Mouse (Mus musculus) Patski (cell line): ENCODE results near the gene Tm4sf5. TPM values are rescaled to one million over a fixed set of nuclear protein-coding genes. Genes with fewer than 3 reads are reported as not detected.

ENCODE experiments used
- ATAC-seq: fragments of 100-300 bp; one replicate; pipeline ENCODE4 v1.8.0; 2021
- CTCF ChIA-PET: fragments of 350-600 bp; sonication (Branson Sonifier 250); formaldehyde crosslinking; loops from one replicate; lab custom pipeline; 2022; ENCODE audit warnings: inconsistent platforms; lab: Charles Lee
- POLR2A ChIA-PET: fragments of 350-600 bp; sonication (Branson Sonifier 250); formaldehyde crosslinking; loops from one replicate; lab custom pipeline; 2022; ENCODE audit warnings: antibody characterized with exemption, inconsistent platforms; lab: Charles Lee
- DNase-seq: peaks from one replicate; pipeline ENCODE4 v3.0.0-alpha.2; 2011; ENCODE audit warnings: low read depth, low spot score
- H3K27me3 ChIP-seq: fragments of 371-371 bp; one replicate; pipeline ENCODE4 v1.5.1; 2021
- CTCF ChIP-seq: fragments of 100-300 bp; IDR thresholded peaks from one replicate; pipeline ENCODE4 v1.5.1; 2021
- in situ Hi-C: fragments of 300-500 bp; cut with MboI; formaldehyde crosslinking; loops from 3 replicates; pipeline ENCODE4 v1.11.1; 2018; ENCODE audit warnings: low pct_unique_long_range_greater_than_20kb, mixed read lengths
- polyA plus RNA-seq: library from polyadenylated mRNA; unstranded; gene quantifications from one replicate; pipeline ENCODE4 v1.2.3, GENCODE M21; 2021

The Tm4sf5 gene
- polyA plus RNA-seq, 1 experiment from 2014 or later = 0.41 TPM

DNA sequence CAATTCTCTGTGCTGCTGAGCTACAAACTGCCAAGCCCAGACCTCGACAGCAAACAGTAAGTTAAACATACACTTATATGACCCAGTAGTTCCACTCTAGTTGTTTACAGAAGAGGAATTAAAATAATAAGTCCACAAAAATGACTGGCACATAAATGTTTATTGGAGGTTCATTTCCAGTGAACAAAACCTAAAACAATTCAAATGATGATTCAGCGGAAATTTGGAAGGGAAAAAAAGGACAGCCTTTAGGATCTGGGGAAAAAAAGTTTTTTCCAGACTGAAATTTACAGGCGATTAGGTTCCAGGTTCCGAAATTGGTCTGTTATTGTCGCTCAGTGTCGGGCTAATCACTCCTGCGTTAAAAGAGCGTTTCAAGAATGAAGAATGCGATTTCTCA is 34.4 kb downstream of the Tm4sf5 start:
- ATAC-seq (no peak), DNase-seq (no peak)
- ChIA-PET CTCF (no interaction called here), POLR2A (interaction anchor here (1.4 kb wide), 1 partner anchor 11 kb away, joined by 4 read pairs; no protein-coding TSS in a partner anchor)
- TF ChIP-seq CTCF = no peak
- H3K27me3 ChIP-seq = no peaks in the 10 kb centered on the region
- in situ Hi-C loops = no loop called here

GRCm38 (mm10) chr11:70539877-70540587 is 35.0 kb downstream of the Tm4sf5 start, which contains the start of gene Pld2:
Gene Pld2 (plus strand): TSS chr11:70540064.
- CTCF ChIA-PET = interaction anchor here (0.9 to 1.6 kb wide), 2 partner anchors 22 to 26 kb away, joined by 3 to 4 read pairs; no protein-coding TSS in a partner anchor

GRCm38 (mm10) chr11:70540928-70541327 is 35.9 kb downstream of the Tm4sf5 start:
- POLR2A ChIA-PET = no interaction called here
- TF ChIP-seq CTCF = no peak
- no peak for DNase-seq
- no peak for ATAC-seq
- no peaks in the 10 kb centered on the region for H3K27me3 ChIP-seq
- in situ Hi-C loops = loop anchor here (5.0 kb wide), 1 partner anchor 56 kb away; no protein-coding TSS in a partner anchor
- CTCF ChIA-PET = interaction anchor here (1.6 kb wide), 1 partner anchor 21 kb away, joined by 4 read pairs; no protein-coding TSS in a partner anchor

More at GRCm38 (mm10) chr11:70539877-70540587, 35.0 kb downstream of the Tm4sf5 start, which contains the start of gene Pld2:
- in situ Hi-C loops = loop anchor here (5.0 kb wide), 1 partner anchor 57 kb away; no protein-coding TSS in a partner anchor
- POLR2A ChIA-PET = no interaction called here
- H3K27me3 ChIP-seq = no peaks in the 10 kb centered on the region
- peak; percentile 69 for ATAC-seq
- peak; percentile 92 for TF ChIP-seq CTCF
- no peak for DNase-seq

DNA sequence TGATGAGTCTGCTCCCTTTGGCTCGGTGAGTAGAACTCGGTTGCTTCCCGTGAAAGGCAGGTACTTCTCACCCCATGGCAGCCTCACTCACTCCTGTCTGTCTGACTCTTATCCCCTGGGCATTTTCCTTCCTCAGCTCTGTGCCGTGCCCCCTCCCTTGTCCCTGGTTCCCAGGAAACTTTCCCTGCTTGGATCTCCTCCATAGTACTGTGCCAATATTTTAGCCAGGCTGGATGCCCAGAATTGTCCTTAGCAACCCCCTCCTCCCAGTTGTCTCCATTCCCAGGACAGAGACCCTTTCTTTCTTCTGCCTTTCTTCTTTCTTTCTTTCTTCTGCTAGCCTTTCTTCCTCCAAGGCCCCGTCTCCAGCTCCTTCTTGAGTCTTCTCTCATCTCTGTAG is 36.4 kb downstream of the Tm4sf5 start:
- ATAC-seq = no peak
- ChIA-PET CTCF (interaction anchor here (1.6 kb wide), 1 partner anchor 20 kb away, joined by 4 read pairs; no protein-coding TSS in a partner anchor), POLR2A (no interaction called here)
- no peak for DNase-seq
- TF ChIP-seq CTCF = no peak
- in situ Hi-C loops = loop anchor here (5.0 kb wide), 1 partner anchor 56 kb away; no protein-coding TSS in a partner anchor
- no peaks in the 10 kb centered on the region for H3K27me3 ChIP-seq

DNA sequence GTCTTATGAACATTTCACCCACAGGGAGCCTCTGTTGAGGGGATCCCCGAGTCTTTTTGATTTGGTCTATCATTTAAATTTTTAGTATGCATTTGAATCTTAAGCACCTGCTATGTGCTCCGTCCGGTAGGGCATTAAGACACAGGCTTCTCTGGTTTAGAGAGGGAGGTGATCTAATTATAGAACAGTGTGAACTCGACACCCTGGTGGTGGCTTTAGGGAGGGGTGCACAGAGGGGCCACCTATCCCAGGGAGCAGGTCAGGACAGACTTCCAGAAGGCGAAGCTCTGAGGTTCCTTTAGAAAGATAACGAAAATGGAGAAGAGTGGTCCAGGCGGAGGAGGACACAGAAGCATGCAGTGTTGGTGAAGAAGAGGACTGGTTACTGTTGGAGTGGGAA is 39.5 kb downstream of the Tm4sf5 start:
- ATAC-seq (no peak), DNase-seq (no peak)
- H3K27me3 ChIP-seq = no peaks in the 10 kb centered on the region
- ChIA-PET CTCF (no interaction called here), POLR2A (no interaction called here)
- in situ Hi-C loops = loop anchor here (5.0 kb wide), 1 partner anchor 53 kb away; no protein-coding TSS in a partner anchor
- TF ChIP-seq CTCF = no peak

DNA sequence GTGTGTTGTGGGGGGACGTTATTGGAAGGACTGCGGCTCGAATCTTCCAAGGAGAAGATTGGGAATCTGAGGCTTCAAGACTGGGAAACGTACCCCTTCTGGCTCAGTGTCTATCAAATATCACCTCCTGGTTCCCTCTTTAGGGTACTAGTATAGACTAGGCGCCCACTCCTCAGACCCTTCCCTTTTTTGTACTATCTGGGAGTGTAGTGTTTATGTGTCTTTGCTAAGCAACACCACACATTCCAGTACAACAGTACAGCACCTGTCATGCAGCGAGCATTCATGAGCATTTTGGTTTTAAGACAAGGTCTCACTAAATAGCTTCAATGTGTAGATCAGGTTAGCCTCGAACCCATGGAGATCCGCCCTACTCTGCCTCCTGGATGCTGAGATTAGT is 46.5 kb downstream of the Tm4sf5 start:
- DNase-seq = no peak
- H3K27me3 ChIP-seq = no peaks in the 10 kb centered on the region
- ChIA-PET CTCF (no interaction called here), POLR2A (no interaction called here)
- in situ Hi-C loops = no loop called here
- TF ChIP-seq CTCF = no peak
- ATAC-seq = no peak

DNA sequence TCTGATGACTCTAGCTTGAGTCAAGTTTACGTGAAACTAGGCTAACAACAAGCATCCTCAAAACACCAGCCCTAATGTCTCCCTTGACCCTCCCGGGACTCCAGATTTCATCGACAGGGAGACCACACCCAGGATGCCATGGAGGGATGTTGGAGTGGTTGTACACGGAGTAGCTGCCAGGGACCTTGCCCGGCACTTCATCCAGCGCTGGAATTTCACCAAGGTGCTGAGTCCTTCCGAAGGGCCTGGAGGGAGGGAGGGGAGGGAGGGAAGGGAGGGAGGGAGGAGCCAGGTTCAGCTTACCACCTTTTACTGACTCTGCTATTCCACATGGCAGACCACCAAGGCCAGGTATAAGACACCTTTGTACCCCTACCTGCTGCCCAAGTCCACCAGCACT is 48.9 kb downstream of the Tm4sf5 start:
- no peak for TF ChIP-seq CTCF
- no peak for DNase-seq
- no peak for ATAC-seq
- no peaks in the 10 kb centered on the region for H3K27me3 ChIP-seq
- POLR2A ChIA-PET = no interaction called here
- in situ Hi-C loops = no loop called here
- CTCF ChIA-PET = no interaction called here

GRCm38 (mm10) chr11:70557545-70557944 is 52.5 kb downstream of the Tm4sf5 start:
- POLR2A ChIA-PET = no interaction called here
- CTCF ChIA-PET = no interaction called here
- H3K27me3 ChIP-seq = no peaks in the 10 kb centered on the region
- DNase-seq = no peak
- no peak for TF ChIP-seq CTCF
- in situ Hi-C loops = no loop called here
- no peak for ATAC-seq

Other genes starting within 250 kb of the Tm4sf5 start
- 0.03 TPM for gene Alox12, start 249.9 kb upstream of the Tm4sf5 start, polyA plus RNA-seq
- not detected for gene Alox12e, start 182.6 kb upstream of the Tm4sf5 start, polyA plus RNA-seq
- not detected for gene Alox15, start 153.2 kb upstream of the Tm4sf5 start, polyA plus RNA-seq
- gene Pelp1, start 95.2 kb upstream of the Tm4sf5 start, polyA plus RNA-seq = 31.0 TPM
- 22.5 TPM for gene Arrb2, start 72.6 kb upstream of the Tm4sf5 start, polyA plus RNA-seq
- gene Med11, start 53.3 kb upstream of the Tm4sf5 start, polyA plus RNA-seq = 41.3 TPM
- gene Zmynd15, start 45.8 kb upstream of the Tm4sf5 start, polyA plus RNA-seq = 3.5 TPM
- 32.7 TPM for gene Cxcl16, start 45.3 kb upstream of the Tm4sf5 start, polyA plus RNA-seq
- gene Vmo1, start 9.4 kb downstream of the Tm4sf5 start, polyA plus RNA-seq = not detected
- not detected for gene Gltpd2, start 14.0 kb downstream of the Tm4sf5 start, polyA plus RNA-seq
- gene Psmb6, start 20.1 kb downstream of the Tm4sf5 start, polyA plus RNA-seq = 323 TPM
- gene Gm40193, start 27.7 kb downstream of the Tm4sf5 start, polyA plus RNA-seq = not detected
- gene Pld2, start 34.8 kb downstream of the Tm4sf5 start, polyA plus RNA-seq = 13.8 TPM
- 63.2 TPM for gene Mink1, start 57.6 kb downstream of the Tm4sf5 start, polyA plus RNA-seq
- not detected for gene 4930544D05Rik, start 110.6 kb downstream of the Tm4sf5 start, polyA plus RNA-seq
- gene Chrne, start 114.0 kb downstream of the Tm4sf5 start, polyA plus RNA-seq = not detected
- gene Gp1ba, start 133.9 kb downstream of the Tm4sf5 start, polyA plus RNA-seq = 0.39 TPM
- 37.0 TPM for gene Rnf167, start 142.0 kb downstream of the Tm4sf5 start, polyA plus RNA-seq
- gene Slc25a11, start 142.2 kb downstream of the Tm4sf5 start, polyA plus RNA-seq = 152 TPM
- 1,032 TPM for gene Pfn1, start 149.4 kb downstream of the Tm4sf5 start, polyA plus RNA-seq
- gene Eno3, start 152.0 kb downstream of the Tm4sf5 start, polyA plus RNA-seq = 16.2 TPM
- gene Spag7, start 164.2 kb downstream of the Tm4sf5 start, polyA plus RNA-seq = 155 TPM
- 22.2 TPM for gene Camta2, start 182.9 kb downstream of the Tm4sf5 start, polyA plus RNA-seq
- 2.5 TPM for gene Inca1, start 194.9 kb downstream of the Tm4sf5 start, polyA plus RNA-seq
- 126 TPM for gene Kif1c, start 195.3 kb downstream of the Tm4sf5 start, polyA plus RNA-seq